ENCODE assay signal across 9 mouse cellular contexts in the genomic region with DNA sequence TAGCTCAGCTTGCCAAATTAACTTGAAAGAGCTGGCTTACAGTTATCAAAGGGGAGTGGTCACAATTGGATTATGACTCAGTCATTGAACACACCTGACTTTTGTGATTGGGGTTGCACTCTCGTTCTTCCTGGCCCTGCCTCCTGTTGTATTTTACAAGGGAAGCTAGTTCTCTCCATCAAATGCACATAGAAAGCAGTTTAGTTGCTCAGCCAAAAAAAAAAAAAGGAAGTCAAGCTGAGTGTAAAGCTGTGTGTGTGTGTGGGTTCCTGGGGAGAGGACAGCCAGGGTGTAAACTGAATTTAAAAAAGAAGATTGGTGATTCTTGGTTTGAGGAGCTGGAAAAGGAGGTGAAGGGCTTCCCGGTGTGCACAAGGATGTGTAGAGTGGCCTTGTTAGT. TPM values are rescaled to one million over a fixed set of nuclear protein-coding genes. Genes with fewer than 3 reads are reported as not detected.
DNase-seq lines count a peak whose midpoint lies in the region; ATAC-seq and TF ChIP-seq lines count a peak whose summit lies in the region.
"Had no signal": no experiment of that assay in that cellular context is flagged by ENCODE, and none has a peak within 500 bp of the region (broad histone marks: within the 10 kb centered on the region; RNA-seq: fewer than 3 reads in every experiment).

No protein-coding gene starts in this region.

- no peaks in the 10 kb centered on the region for H3K36me3 ChIP-seq in kidney, adult 2 months (ENCODE audit: control insufficient read depth, insufficient read depth, low read length)
- H3K36me3 ChIP-seq in embryonic facial prominence, embryonic 10.5 days (replicated peaks) = no peaks in the 10 kb centered on the region
- H3K36me3 ChIP-seq in hindbrain, embryonic 16.5 days (ENCODE audit: control insufficient read depth, insufficient read depth, low read length) = no peaks in the 10 kb centered on the region
- H3K36me3 ChIP-seq in macrophage (ENCODE audit: inconsistent target) = peaks cover 24% of the 10 kb centered on the region; the same call in 1 of the 2 replicates
- H3K36me3 ChIP-seq: G1E had no signal

- H3K9ac ChIP-seq in hindbrain, embryonic 16.5 days (ENCODE audit: low read depth, low read length) = no peak overlapping the region

- H3K4me2 ChIP-seq in hindbrain, embryonic 16.5 days (ENCODE audit: low read length) = peak overlapping the region; percentile 57

- H3K9me3 ChIP-seq in embryonic facial prominence, embryonic 10.5 days = no peaks in the 10 kb centered on the region
- no peaks in the 10 kb centered on the region for H3K9me3 ChIP-seq in hindbrain, embryonic 16.5 days (ENCODE audit: control insufficient read depth, low read length)
- H3K9me3 ChIP-seq: G1E had no signal

- no peak for ATAC-seq in hindbrain, embryonic 16.5 days

- 60% methylated on average over 2 of the region's 2 CpGs for WGBS in kidney, adult 2 months
- WGBS in embryonic facial prominence, embryonic 10.5 days = 55% methylated on average over 2 of the region's 2 CpGs
- WGBS in hindbrain, embryonic 16.5 days = 50% methylated on average over 2 of the region's 2 CpGs
- WGBS in macrophage (ENCODE audit: missing documents) = 0% methylated on average over 2 of the region's 2 CpGs

- TF ChIP-seq POLR2A in kidney, adult 2 months (IDR thresholded peaks at IDR 0.05; ENCODE audit: low read depth, low read length) = no peak

- intact Hi-C loops in left cerebral cortex, adult 2 months (cut with DNase I) = no loop called here

- no peak for TF ChIP-seq CTCF in kidney, adult 2 months (conservative IDR thresholded peaks at IDR 0.05; ENCODE audit: insufficient read depth, insufficient read length, low read depth, low read length)
- TF ChIP-seq CTCF in left cerebral cortex, adult 2 months (IDR thresholded peaks at IDR 0.05) = no peak

- H3K27ac ChIP-seq in kidney, adult 2 months (ENCODE audit: insufficient read depth, low read depth, low read length) = peak overlapping the region; percentile 36
- peak overlapping the region; percentile 83; the same call in 1 of the 2 replicates for H3K27ac ChIP-seq in embryonic facial prominence, embryonic 10.5 days (replicated peaks)
- H3K27ac ChIP-seq in hindbrain, embryonic 16.5 days (ENCODE audit: low read depth, low read length) = no peak overlapping the region
- H3K27ac ChIP-seq in macrophage = peak overlapping the region; percentile 96
- H3K27ac ChIP-seq in left cerebral cortex, adult 2 months = no peak overlapping the region

- H3K79me2 ChIP-seq in macrophage (ENCODE audit: inconsistent target) = peaks cover 51% of the 10 kb centered on the region

- peak overlapping the region; percentile 55; the same call in 1 of the 2 replicates for H3K4me3 ChIP-seq in kidney, adult 2 months (ENCODE audit: insufficient read depth, low read depth, low read length)
- H3K4me3 ChIP-seq in embryonic facial prominence, embryonic 10.5 days = peak overlapping the region; percentile 55; the same call in 1 of the 2 replicates
- H3K4me3 ChIP-seq in hindbrain, embryonic 16.5 days (ENCODE audit: low read length) = no peak overlapping the region
- peak overlapping the region; percentile 76 for H3K4me3 ChIP-seq in macrophage (ENCODE audit: inconsistent target)
- no peak overlapping the region for H3K4me3 ChIP-seq in left cerebral cortex, adult 2 months

- H3K27me3 ChIP-seq in kidney, adult 2 months (replicated peaks; ENCODE audit: control insufficient read depth, insufficient read depth, low read length) = no peaks in the 10 kb centered on the region
- H3K27me3 ChIP-seq in embryonic facial prominence, embryonic 10.5 days (replicated peaks; ENCODE audit: low read depth, poor library complexity, severe bottlenecking) = no peaks in the 10 kb centered on the region
- H3K27me3 ChIP-seq in hindbrain, embryonic 16.5 days (replicated peaks; ENCODE audit: control insufficient read depth, insufficient read depth, low read length) = no peaks in the 10 kb centered on the region

- no peak for DNase-seq in kidney, adult 2 months
- DNase-seq in kidney, postnatal 14 days = no peak
- no peak for DNase-seq in embryonic facial prominence, embryonic 10.5 days (ENCODE audit: low spot score)
- no peak for DNase-seq in left cerebral cortex, adult 11 months (ENCODE audit: low spot score)
- no peak for DNase-seq in left cerebral cortex, adult 2 months (ENCODE audit: extremely low spot score in 1 of 2, low spot score in 2 of 2)
- DNase-seq in cerebellum, postnatal 14 days = no peak

- H3K4me1 ChIP-seq in kidney, adult 2 months (ENCODE audit: control insufficient read depth, insufficient read depth, low read length) = no peaks in the 10 kb centered on the region
- H3K4me1 ChIP-seq in embryonic facial prominence, embryonic 10.5 days = peaks cover 31% of the 10 kb centered on the region
- peaks cover 9% of the 10 kb centered on the region for H3K4me1 ChIP-seq in hindbrain, embryonic 16.5 days (ENCODE audit: control insufficient read depth, insufficient read depth, low read depth, low read length)

RNA-seq across cellular contexts. Expression of a gene that starts 0.8 kb away (rescaled TPM):
- polyA plus RNA-seq in kidney, adult 2 months (2012; rRNA removed) = 2.8 and 3.7 TPM in 2 replicates
- 3.5 and 3.7 TPM in 2 replicates for polyA plus RNA-seq in embryonic facial prominence, embryonic 10.5 days (2016; fragmentation: Nextera tagmentation; extraction: Ambion mirVana)
- 4.2 and 4.8 TPM in 2 replicates for polyA plus RNA-seq in hindbrain, embryonic 16.5 days (2015; fragmentation: Nextera tagmentation; extraction: Ambion mirVana)
- total RNA-seq in macrophage (2018; cell fraction: chromatin; rRNA removed) = 100 to 1,000 TPM in 1 of 26 experiments, 10 to 100 TPM in 25; 11.7 to 104 (median 41.1) TPM
- total RNA-seq in macrophage (2018; cell fraction: cytosol; rRNA removed) = 100 to 1,000 TPM; 120 to 230 (median 186) TPM
- 100 to 1,000 TPM in 15 of 26 experiments, 10 to 100 TPM in 11; 20.5 to 230 (median 108) TPM for total RNA-seq in macrophage (2018; cell fraction: nucleus; rRNA removed)
- 53.4 to 180 TPM (median 165 TPM) in 3 replicates for polyA plus RNA-seq in macrophage (2018)
- total RNA-seq in left cerebral cortex, adult 2 months (2021) = 1 to 10 TPM; 1.2 to 1.7 TPM
- polyA plus RNA-seq: G1E had no signal

Comparison
In these comparisons a context has a peak if more than half of its experiments do, and no peak if none do; other contexts are left out.
1. H3K27ac ChIP-seq: peak in kidney, adult 2 months (single experiment), embryonic facial prominence, embryonic 10.5 days (single experiment) and macrophage (single experiment); none in hindbrain, embryonic 16.5 days (single experiment) and left cerebral cortex, adult 2 months (single experiment).
2. H3K4me3 ChIP-seq: peak in kidney, adult 2 months (single experiment), embryonic facial prominence, embryonic 10.5 days (single experiment) and macrophage (single experiment); none in hindbrain, embryonic 16.5 days (single experiment) and left cerebral cortex, adult 2 months (single experiment).